Mouse (Mus musculus): ENCODE measurements around the gene Gaa. TPM values are rescaled to one million over a fixed set of nuclear protein-coding genes. Genes with fewer than 3 reads are reported as not detected.
A peak's percentile ranks its signal among the peaks of the same experiment; 100 is the strongest.
"Not testable (repeated sequence)": the region's sequence is repeated elsewhere in the genome, so short reads cannot be mapped to it uniquely, and the experiment has no call there.

Gaa gene
- polyA plus RNA-seq, 1 experiment from 2014 or later: 42.5 TPM

GRCm38 (mm10) chr11:119285791-119286527 lies 18.3 kb downstream of the Gaa start:
- no peaks in the 10 kb centered on the region for H3K9me3 ChIP-seq (ENCODE audit: control insufficient read depth, low read length)
- no peak for DNase-seq (ENCODE audit: low spot score)
- no peak overlapping the region for H3K4me2 ChIP-seq
- H3K27ac ChIP-seq (ENCODE audit: low read depth, low read length): no peak overlapping the region
- no peaks in the 10 kb centered on the region for H3K27me3 ChIP-seq (replicated peaks; ENCODE audit: control insufficient read depth, insufficient read depth, low read length)
- H3K36me3 ChIP-seq (ENCODE audit: control insufficient read depth, insufficient read depth, low read length): peaks cover 39% of the 10 kb centered on the region
- no peak overlapping the region for H3K4me3 ChIP-seq (ENCODE audit: low read depth, low read length)
- no peak overlapping the region for H3K9ac ChIP-seq (ENCODE audit: low read depth, low read length)
- no peaks in the 10 kb centered on the region for H3K4me1 ChIP-seq (replicated peaks; ENCODE audit: control insufficient read depth, insufficient read depth, low read length)
- ATAC-seq (replicated peaks; ENCODE audit: low FRiP score): no peak
- WGBS: 77% methylated on average over 9 of the region's 9 CpGs

- ATAC-seq (replicated peaks; ENCODE audit: low FRiP score) (no peak), DNase-seq (ENCODE audit: low spot score) (no peak)
- H3K4me2 ChIP-seq: no peak overlapping the region
- no peaks in the 10 kb centered on the region for H3K27me3 ChIP-seq (replicated peaks; ENCODE audit: control insufficient read depth, insufficient read depth, low read length)
- H3K36me3 ChIP-seq (ENCODE audit: control insufficient read depth, insufficient read depth, low read length): peaks cover 51% of the 10 kb centered on the region
- no peak overlapping the region for H3K9ac ChIP-seq (ENCODE audit: low read depth, low read length)
- no peaks in the 10 kb centered on the region for H3K4me1 ChIP-seq (replicated peaks; ENCODE audit: control insufficient read depth, insufficient read depth, low read length)
- no peak overlapping the region for H3K4me3 ChIP-seq (ENCODE audit: low read depth, low read length)
- no peaks in the 10 kb centered on the region for H3K9me3 ChIP-seq (ENCODE audit: control insufficient read depth, low read length)
- WGBS: 88% methylated on average over 20 of the region's 20 CpGs
- H3K27ac ChIP-seq (ENCODE audit: low read depth, low read length): no peak overlapping the region
Measured at GRCm38 (mm10) chr11:119287207-119287992, 19.7 kb downstream of the Gaa start.

GRCm38 (mm10) chr11:119292861-119293260 lies 25.2 kb downstream of the Gaa start:
- H3K27ac ChIP-seq (ENCODE audit: low read depth, low read length); H3K4me3 ChIP-seq (ENCODE audit: low read depth, low read length); ATAC-seq (replicated peaks; ENCODE audit: low FRiP score); DNase-seq (ENCODE audit: low spot score); H3K9me3 ChIP-seq (ENCODE audit: control insufficient read depth, low read length); H3K4me2 ChIP-seq; H3K9ac ChIP-seq (ENCODE audit: low read depth, low read length); H3K4me1 ChIP-seq (replicated peaks; ENCODE audit: control insufficient read depth, insufficient read depth, low read length); H3K27me3 ChIP-seq (replicated peaks; ENCODE audit: control insufficient read depth, insufficient read depth, low read length): not testable (repeated sequence)
- WGBS: 93% methylated on average over 8 of the region's 8 CpGs
- peaks cover 84% of the 10 kb centered on the region for H3K36me3 ChIP-seq (ENCODE audit: control insufficient read depth, insufficient read depth, low read length)

GRCm38 (mm10) chr11:119297996-119298395 lies 30.3 kb downstream of the Gaa start:
- Histone ChIP-seq H3K36me3 (ENCODE audit: control insufficient read depth, insufficient read depth, low read length) (peaks cover 43% of the 10 kb centered on the region), H3K27ac (ENCODE audit: low read depth, low read length) (no peak overlapping the region), H3K27me3 (replicated peaks; ENCODE audit: control insufficient read depth, insufficient read depth, low read length) (no peaks in the 10 kb centered on the region), H3K9me3 (ENCODE audit: control insufficient read depth, low read length) (no peaks in the 10 kb centered on the region), H3K4me1 (replicated peaks; ENCODE audit: control insufficient read depth, insufficient read depth, low read length) (peaks cover 14% of the 10 kb centered on the region), H3K4me3 (ENCODE audit: low read depth, low read length) (peak overlapping the region; percentile 98), H3K9ac (ENCODE audit: low read depth, low read length) (no peak overlapping the region), H3K4me2 (peak overlapping the region; percentile 93)
- WGBS: 64% methylated on average over 6 of the region's 6 CpGs
- ATAC-seq (replicated peaks; ENCODE audit: low FRiP score): no peak
- no peak for DNase-seq (ENCODE audit: low spot score)

GRCm38 (mm10) chr11:119298917-119299316 lies 31.2 kb downstream of the Gaa start:
- ATAC-seq (replicated peaks; ENCODE audit: low FRiP score): no peak

GRCm38 (mm10) chr11:119299391-119300245 lies 31.9 kb downstream of the Gaa start, which contains the start of gene Eif4a3:
Gene Eif4a3 (minus strand): TSS chr11:119300089.
- Histone ChIP-seq H3K4me1 (replicated peaks; ENCODE audit: control insufficient read depth, insufficient read depth, low read length) (peaks cover 14% of the 10 kb centered on the region), H3K36me3 (ENCODE audit: control insufficient read depth, insufficient read depth, low read length) (peaks cover 27% of the 10 kb centered on the region), H3K27ac (ENCODE audit: low read depth, low read length) (peak within 1 kb of the TSS; percentile 74), H3K4me3 (ENCODE audit: low read depth, low read length) (peak within 1 kb of the TSS; percentile 98), H3K27me3 (replicated peaks; ENCODE audit: control insufficient read depth, insufficient read depth, low read length) (peaks cover 8% of the 10 kb centered on the region), H3K4me2 (peak within 1 kb of the TSS; percentile 93), H3K9me3 (ENCODE audit: control insufficient read depth, low read length) (no peaks in the 10 kb centered on the region), H3K9ac (ENCODE audit: low read depth, low read length) (peak within 1 kb of the TSS; percentile 98)
- WGBS: under 1% methylated on average over 89 of the region's 89 CpGs
- ATAC-seq (replicated peaks; ENCODE audit: low FRiP score): peak; percentile 94
- DNase-seq (ENCODE audit: low spot score): peak; percentile 96

More at GRCm38 (mm10) chr11:119298917-119299316, 31.2 kb downstream of the Gaa start:
- 9% methylated on average over 7 of the region's 7 CpGs for WGBS
- Histone ChIP-seq H3K27ac (ENCODE audit: low read depth, low read length) (peak overlapping the region; percentile 74), H3K4me2 (peak overlapping the region; percentile 93), H3K36me3 (ENCODE audit: control insufficient read depth, insufficient read depth, low read length) (peaks cover 34% of the 10 kb centered on the region), H3K4me3 (ENCODE audit: low read depth, low read length) (peak overlapping the region; percentile 98), H3K9me3 (ENCODE audit: control insufficient read depth, low read length) (no peaks in the 10 kb centered on the region), H3K4me1 (replicated peaks; ENCODE audit: control insufficient read depth, insufficient read depth, low read length) (peaks cover 14% of the 10 kb centered on the region), H3K9ac (ENCODE audit: low read depth, low read length) (peak overlapping the region; percentile 98), H3K27me3 (replicated peaks; ENCODE audit: control insufficient read depth, insufficient read depth, low read length) (0 out of 2 replicates have a peak, but pooled peaks cover 3% of the 10 kb centered on the region)
- no peak for DNase-seq (ENCODE audit: low spot score)

GRCm38 (mm10) chr11:119300246-119300935 lies 32.7 kb downstream of the Gaa start:
- Histone ChIP-seq H3K27ac (ENCODE audit: low read depth, low read length) (peak overlapping the region; percentile 74), H3K4me2 (peak overlapping the region; percentile 91), H3K4me3 (ENCODE audit: low read depth, low read length) (peak overlapping the region; percentile 98), H3K27me3 (replicated peaks; ENCODE audit: control insufficient read depth, insufficient read depth, low read length) (peaks cover 13% of the 10 kb centered on the region), H3K4me1 (replicated peaks; ENCODE audit: control insufficient read depth, insufficient read depth, low read length) (peaks cover 14% of the 10 kb centered on the region), H3K9me3 (ENCODE audit: control insufficient read depth, low read length) (no peaks in the 10 kb centered on the region), H3K36me3 (ENCODE audit: control insufficient read depth, insufficient read depth, low read length) (peaks cover 19% of the 10 kb centered on the region), H3K9ac (ENCODE audit: low read depth, low read length) (peak overlapping the region; percentile 98)
- WGBS: 3% methylated on average over 31 of the region's 31 CpGs
- ATAC-seq (replicated peaks; ENCODE audit: low FRiP score) (peak; percentile 74), DNase-seq (ENCODE audit: low spot score) (no peak)

GRCm38 (mm10) chr11:119300986-119301385 lies 33.3 kb downstream of the Gaa start:
- Histone ChIP-seq H3K27ac (ENCODE audit: low read depth, low read length) (no peak overlapping the region), H3K36me3 (ENCODE audit: control insufficient read depth, insufficient read depth, low read length) (peaks cover 17% of the 10 kb centered on the region), H3K27me3 (replicated peaks; ENCODE audit: control insufficient read depth, insufficient read depth, low read length) (peaks cover 13% of the 10 kb centered on the region), H3K4me2 (peak overlapping the region; percentile 91), H3K4me1 (replicated peaks; ENCODE audit: control insufficient read depth, insufficient read depth, low read length) (peaks cover 14% of the 10 kb centered on the region), H3K9ac (ENCODE audit: low read depth, low read length) (no peak overlapping the region), H3K9me3 (ENCODE audit: control insufficient read depth, low read length) (no peaks in the 10 kb centered on the region), H3K4me3 (ENCODE audit: low read depth, low read length) (no peak overlapping the region)
- no peak for ATAC-seq (replicated peaks; ENCODE audit: low FRiP score)
- no peak for DNase-seq (ENCODE audit: low spot score)
- WGBS: 31% methylated on average over 2 of the region's 2 CpGs

Data from liver, embryonic 11.5 days (tissue).